Mouse (Mus musculus) thymus, adult 18-20 months (tissue): ENCODE measurements at regions not wholly inside any gene's neighbourhood (a gene's known extent, or its start where the extent isn't known, plus 50 kb on each side); places are given as distances from the start of the nearest gene placed in this dataset.

Experiments
- DNase-seq, 2 experiments: peaks; one replicate each; pipeline ENCODE4 v3.0.0; 2022; ENCODE audit warnings: mixed read lengths in 2 of 2

DNA sequence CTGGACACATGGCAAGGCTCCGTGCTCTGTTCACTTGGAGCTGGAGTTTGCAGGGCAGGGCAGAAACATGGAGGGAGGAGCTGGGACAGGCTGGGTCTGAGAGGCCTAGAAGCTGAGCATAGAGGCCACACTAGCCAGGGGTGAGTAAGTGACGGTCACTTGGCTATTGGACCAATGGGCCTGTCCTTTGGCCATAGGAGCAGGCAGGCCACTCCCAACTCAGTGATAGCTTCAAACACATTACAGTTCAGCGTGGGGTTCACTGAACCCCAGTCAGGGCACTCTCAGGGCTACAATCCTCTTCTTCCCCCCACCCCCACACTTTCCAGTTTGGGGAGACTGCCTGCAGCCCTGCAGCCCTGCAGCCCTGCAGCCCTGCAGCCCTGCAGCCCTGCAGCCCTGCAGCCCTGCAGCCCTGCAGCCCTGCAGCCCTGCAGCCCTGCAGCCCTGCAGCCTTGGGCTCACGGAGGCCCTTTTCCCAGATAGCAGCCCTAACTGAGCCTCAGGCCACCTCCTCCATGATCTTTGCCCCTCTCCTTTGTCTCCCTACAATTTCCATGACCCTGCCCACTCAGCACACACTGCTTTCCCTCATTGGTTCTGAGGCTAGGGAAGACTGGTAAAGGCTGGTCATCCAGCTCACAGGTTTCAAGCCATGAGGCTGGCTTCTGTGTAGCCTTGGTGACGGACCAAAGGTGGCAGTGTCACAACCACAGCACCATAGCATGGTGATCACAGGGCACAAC, 285.3 kb downstream of the Cdh26 start:
- no peak for DNase-seq

GRCm38 (mm10) chr2:178718048-178718447, 287.7 kb downstream of the Cdh26 start:
- no peak for DNase-seq

- no peak for DNase-seq
These were observed 293.1 kb downstream of the Cdh26 start for GRCm38 (mm10) chr2:178723455-178723854.

- DNase-seq = no peak
These were observed 293.9 kb downstream of the Cdh26 start for GRCm38 (mm10) chr2:178724228-178724627.

DNA sequence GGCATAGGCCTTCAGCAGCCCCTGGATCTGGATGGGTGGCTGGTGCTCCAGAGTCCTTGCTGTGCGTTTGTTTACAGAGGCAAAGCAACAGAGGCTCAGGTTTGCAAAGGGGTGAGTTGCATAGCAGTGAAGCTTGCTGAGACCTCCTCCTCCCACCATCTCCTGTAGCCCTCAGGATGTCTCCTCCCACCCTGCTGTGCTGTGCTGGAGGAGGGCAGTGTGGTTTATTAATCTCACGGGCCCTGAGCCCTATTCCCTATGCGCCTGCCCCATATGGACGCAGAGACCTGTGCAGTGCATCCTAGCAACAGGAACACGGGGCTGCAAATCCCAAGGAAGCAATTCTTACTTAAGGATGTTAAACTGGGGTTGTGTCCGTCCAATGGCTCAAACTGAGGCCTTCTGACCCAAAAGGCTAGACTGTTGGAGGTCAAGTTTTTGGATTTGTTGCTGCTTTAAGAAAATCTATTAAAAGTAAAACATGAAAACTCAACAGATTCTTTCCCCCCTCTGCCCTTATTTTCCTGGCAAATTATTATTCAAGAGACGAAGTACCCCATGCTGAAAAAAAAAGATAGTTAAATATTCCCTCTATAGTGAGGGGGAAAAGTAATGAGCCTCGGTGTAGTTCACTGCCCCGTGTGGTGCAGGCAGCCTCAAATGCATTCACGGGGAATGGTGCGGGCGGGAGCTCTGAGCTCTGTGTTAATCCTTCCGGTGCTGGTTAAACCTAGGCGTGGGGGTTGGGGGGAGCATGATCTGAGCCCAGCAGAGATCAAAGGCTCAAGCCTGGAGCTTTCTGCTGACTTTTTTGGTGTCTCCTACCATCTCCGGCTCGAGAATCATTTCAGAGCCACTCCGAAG, 297.8 kb downstream of the Cdh26 start:
- peak; percentile 31 to 35 for DNase-seq

DNA sequence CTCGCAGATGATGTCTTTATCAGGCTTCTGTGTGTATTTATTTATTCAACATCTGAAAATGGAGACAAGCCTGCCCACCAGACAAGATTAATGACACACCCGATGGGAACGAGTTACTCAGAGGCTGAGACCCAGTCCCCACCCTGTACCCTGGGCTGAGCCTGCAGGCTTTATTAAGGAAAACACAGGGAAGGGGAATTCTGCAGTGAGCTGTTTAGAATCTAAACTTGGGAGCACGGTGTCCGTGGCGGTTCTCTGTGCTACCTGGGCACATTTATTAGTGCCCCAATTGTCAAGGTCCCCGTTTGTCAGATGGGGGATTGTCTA, 298.4 kb downstream of the Cdh26 start:
- no peak for DNase-seq

DNA sequence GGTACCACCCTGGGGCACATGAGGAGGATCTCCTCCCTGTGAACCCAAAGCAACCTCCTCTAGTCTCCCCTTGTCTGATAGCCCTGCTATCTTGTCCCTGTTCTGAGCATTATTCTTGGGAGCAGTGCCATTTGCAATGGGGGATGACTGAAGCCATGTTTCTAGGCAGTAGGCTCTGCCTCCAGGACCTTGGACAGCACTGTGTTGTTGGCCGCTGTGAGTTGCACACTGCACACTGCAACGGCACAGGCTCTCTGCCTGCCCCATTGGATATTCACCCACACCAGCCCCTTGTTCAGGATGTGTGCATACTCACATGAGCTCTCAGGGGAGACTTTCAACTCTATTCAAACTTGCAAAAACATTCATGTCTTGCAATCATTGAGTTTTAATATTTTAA, 304.8 kb downstream of the Cdh26 start:
- no peak for DNase-seq

DNA sequence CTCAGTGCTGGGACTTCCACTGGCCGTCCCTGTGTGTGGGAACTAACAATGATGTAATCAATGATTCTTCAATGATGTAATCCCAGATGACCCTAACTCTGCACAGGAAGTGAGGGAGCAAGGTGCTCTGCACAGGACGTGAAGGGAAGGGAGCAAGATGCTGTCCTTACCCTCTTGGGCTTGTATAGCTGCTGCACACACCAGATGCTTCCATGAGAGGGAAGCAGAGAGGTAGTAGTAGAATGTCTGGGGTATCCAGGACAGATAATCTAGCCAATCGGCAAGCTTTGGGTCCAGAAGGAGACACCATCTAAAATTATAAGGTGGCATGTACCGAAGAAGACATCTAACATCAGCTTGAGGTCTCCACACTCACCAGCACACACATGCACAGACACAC, 314.3 kb downstream of the Cdh26 start:
- DNase-seq = no peak

- no peak for DNase-seq
These were observed 315.1 kb downstream of the Cdh26 start for GRCm38 (mm10) chr2:178745296-178746015.

DNA sequence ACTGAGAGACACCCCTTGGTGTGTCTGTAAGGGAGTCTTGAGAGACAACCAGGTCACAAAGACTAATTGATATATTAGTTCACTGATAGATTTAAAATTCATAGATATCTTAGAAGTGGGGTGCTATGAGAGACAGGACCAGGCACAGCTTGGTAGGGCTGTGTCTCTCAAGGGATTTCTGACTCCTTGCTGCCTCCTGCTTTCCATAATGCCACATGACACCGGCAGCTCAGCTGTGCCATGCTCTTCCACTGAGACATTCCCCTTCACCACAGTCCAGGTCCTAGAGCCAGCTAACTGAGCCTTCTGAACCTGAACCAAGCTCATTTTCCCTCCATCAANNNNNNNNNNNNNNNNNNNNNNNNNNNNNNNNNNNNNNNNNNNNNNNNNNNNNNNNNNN, 320.9 kb downstream of the Cdh26 start:
- DNase-seq = no peak

GRCm38 (mm10) chr2:178758366-178758765, 328.0 kb downstream of the Cdh26 start:
- peak in 1 of 2 experiments; percentile 7 for DNase-seq

DNA sequence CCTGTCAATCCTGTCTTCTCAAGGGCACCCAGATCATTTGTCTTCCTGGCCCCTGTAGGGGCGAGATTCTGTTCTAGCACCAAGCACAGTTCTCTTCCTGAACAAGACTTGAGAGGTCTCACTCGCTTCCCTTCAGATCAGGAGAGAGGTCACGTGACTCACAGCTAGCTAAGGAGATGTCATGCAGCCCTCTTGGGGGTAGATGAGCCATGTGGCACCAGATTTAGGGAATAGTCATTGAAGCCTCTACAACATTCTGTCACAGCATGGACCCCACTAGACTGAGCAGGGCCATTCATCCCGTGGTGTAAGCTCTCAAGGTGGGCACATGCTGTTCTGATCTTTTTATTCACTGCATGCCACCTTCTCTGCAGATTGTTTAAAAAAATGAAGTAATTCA, 338.2 kb downstream of the Cdh26 start:
- DNase-seq = no peak

DNA sequence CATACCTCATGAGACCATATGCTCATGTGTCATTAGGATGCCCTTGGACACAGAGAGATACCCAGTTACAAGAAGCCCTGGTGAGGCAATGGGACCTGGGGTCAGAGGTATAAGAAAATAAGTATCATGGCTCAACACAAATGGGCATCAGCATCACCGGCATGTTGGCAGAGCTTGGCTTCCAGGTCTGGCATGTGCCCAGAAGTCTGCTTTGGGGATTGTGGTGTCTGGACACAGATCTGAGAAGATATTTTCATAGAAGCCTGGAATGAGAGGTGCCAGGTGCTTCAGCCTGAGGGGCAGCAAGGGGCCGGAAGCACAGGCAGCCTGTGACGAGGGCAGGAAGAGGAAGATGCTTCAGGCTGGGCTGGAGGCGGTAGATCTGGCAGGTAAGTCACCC, 338.7 kb downstream of the Cdh26 start:
- DNase-seq = no peak

DNA sequence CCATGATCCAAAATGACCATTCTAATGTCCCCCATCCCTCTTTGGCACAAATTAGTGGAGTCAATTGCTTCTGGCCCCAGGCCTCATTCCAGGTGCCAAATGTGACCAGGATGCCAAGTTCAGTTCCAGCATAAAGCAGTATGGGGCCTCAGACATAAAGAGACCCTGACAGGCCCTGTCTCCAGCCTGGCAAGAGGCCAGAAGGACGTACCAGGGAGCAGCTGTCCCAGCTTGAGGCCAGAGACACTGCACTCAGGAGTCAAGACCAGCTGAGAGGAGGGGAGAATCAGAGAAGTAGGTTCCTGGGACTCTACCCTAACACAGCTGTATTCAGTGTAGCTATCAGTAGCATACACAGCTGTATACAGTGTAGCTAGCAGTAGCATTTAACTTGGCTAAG, 341.1 kb downstream of the Cdh26 start:
- DNase-seq = no peak

- DNase-seq = no peak
These were observed 341.6 kb downstream of the Cdh26 start for GRCm38 (mm10) chr2:178771881-178772280.

- DNase-seq = no peak
These were observed 354.7 kb downstream of the Cdh26 start for GRCm38 (mm10) chr2:178784822-178785589.

DNA sequence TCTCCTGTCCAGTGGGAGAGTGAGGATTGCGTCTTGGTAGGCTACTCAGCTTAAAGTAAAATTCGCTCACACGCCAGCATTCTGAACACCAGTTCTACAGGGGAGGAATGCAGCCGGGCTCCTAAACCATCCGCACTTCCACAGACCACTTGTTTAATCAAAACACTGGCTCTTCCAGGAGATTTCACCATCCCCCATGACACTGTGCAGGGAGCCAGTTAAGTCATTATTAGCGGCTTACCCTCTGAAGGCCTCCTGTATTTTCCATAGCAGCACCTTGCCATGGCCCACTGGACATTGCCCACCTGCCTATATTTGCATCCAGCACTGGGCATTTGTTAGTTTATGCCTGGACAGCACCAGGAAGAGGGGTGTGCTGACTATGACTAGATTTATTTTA, 355.5 kb downstream of the Cdh26 start:
- DNase-seq = no peak

GRCm38 (mm10) chr2:178795841-178796240, 365.5 kb downstream of the Cdh26 start:
- DNase-seq = no peak

- no peak for DNase-seq
These were observed 371.1 kb downstream of the Cdh26 start for GRCm38 (mm10) chr2:178801464-178801863.

- no peak for DNase-seq
These were observed 375.0 kb downstream of the Cdh26 start for GRCm38 (mm10) chr2:178805283-178805682.

- DNase-seq = no peak
These were observed 391.2 kb downstream of the Cdh26 start for GRCm38 (mm10) chr2:178821552-178821951.

GRCm38 (mm10) chr2:178830313-178830712, 400.0 kb downstream of the Cdh26 start:
- no peak for DNase-seq

DNA sequence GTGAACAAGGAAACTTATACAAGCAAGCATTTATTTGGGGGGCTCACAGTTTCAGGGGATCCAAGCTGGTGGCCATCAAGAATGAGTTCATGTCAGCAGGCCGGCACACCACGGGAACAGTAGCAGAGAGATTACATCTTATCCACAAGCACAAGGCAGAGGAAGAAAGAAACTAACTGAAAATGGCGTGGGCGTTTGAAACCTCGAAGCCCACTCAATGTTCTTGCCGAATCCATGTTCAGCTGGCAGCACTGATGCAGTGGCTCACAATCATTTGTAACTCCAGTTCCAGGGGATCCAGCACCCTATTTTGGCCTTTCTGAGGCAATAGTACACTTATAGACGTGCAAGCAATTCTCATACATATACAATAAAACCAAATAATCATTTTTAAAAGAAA, 404.7 kb downstream of the Cdh26 start:
- DNase-seq = no peak
